Mouse (Mus musculus) lung, postnatal 0 days (tissue): ENCODE measurements around the gene Rtp4.

ENCODE experiments used
- CTCF ChIP-seq: IDR thresholded peaks from 2 replicates; pipeline ENCODE4 v1.5.1; 2016; ENCODE audit warnings: antibody characterized with exemption, mild to moderate bottlenecking
- EP300 ChIP-seq: IDR thresholded peaks from 2 replicates; pipeline ENCODE4 v1.6.1; 2016; ENCODE audit warnings: antibody characterized with exemption, mild to moderate bottlenecking, control low read depth

GRCm38 (mm10) chr16:23500558-23500957 is 19.5 kb upstream of the Rtp4 start:
- TF ChIP-seq CTCF (no peak), EP300 (no peak)
